Mouse (Mus musculus) liver, embryonic 14.5 days (tissue): ENCODE data around the gene Gm13285. TPM values are rescaled to one million over a fixed set of nuclear protein-coding genes. Genes with fewer than 3 reads are reported as not detected.
"Not testable (repeated sequence)": the region's sequence is repeated elsewhere in the genome, so short reads cannot be mapped to it uniquely, and the experiment has no call there.

Source experiments
- ATAC-seq: fragments of 200-750 bp; cut with Nextera tagmentation; 2 replicates; pipeline ENCODE4 v1.8.0; 2017; ENCODE audit warnings: moderate number of reproducible peaks, mild to moderate bottlenecking, moderate library complexity; ENCODE audit not compliant: insufficient read depth
- DNase-seq, 3 experiments: peaks; one replicate each; pipeline ENCODE4 v3.0.0-alpha.2; 2012 to 2013; ENCODE audit warnings: low read depth in 3 of 3, low spot score in 3 of 3
- H3K27ac ChIP-seq: fragments of 300-500 bp; sonication (generic); 2 replicates; pipeline ENCODE4 v1.5.1; 2014; ENCODE audit warnings: moderate library complexity, mild to moderate bottlenecking, control low read depth, inconsistent platforms
- H3K27me3 ChIP-seq: fragments of 300-500 bp; sonication (generic); 2 replicates; pipeline ENCODE4 v1.6.1; 2014; ENCODE audit warnings: mild to moderate bottlenecking, low read length, moderate library complexity; ENCODE audit not compliant: control insufficient read depth, insufficient read depth
- H3K36me3 ChIP-seq: fragments of 300-500 bp; sonication (generic); replicated peaks from 2 replicates; pipeline ENCODE4 v1.6.1; 2014; ENCODE audit warnings: low read depth; ENCODE audit not compliant: control insufficient read depth, insufficient read depth
- H3K4me1 ChIP-seq, 2 experiments: fragments of 200-500 bp in 1 of 2; fragments of 300-500 bp in 1 of 2; sonication (generic) in 1 of 2; replicated peaks; 2 replicates each; pipeline ENCODE4 v1.6.1; 2012 to 2014; ENCODE audit warnings: antibody characterized with exemption in 1 of 2, inconsistent platforms in 1 of 2, low read length in 1 of 2; ENCODE audit not compliant: control insufficient read depth in 2 of 2, insufficient read depth in 2 of 2
- H3K4me2 ChIP-seq: fragments of 300-500 bp; sonication (generic); 2 replicates; pipeline ENCODE4 v1.6.1; 2014; ENCODE audit warnings: low read depth, mild to moderate bottlenecking, control low read depth, moderate library complexity
- H3K4me3 ChIP-seq, 2 experiments: fragments of 200-500 bp in 1 of 2; fragments of 300-500 bp in 1 of 2; sonication (generic) in 1 of 2; 2 replicates each; pipeline ENCODE4 v1.5.1; 2012 to 2014; ENCODE audit warnings: low read depth in 2 of 2, low read length in 2 of 2, mild to moderate bottlenecking in 2 of 2, control low read depth in 1 of 2, inconsistent platforms in 1 of 2, moderate library complexity in 1 of 2; ENCODE audit not compliant: insufficient read depth in 1 of 2
- H3K9ac ChIP-seq: fragments of 300-500 bp; sonication (generic); replicated peaks from 2 replicates; pipeline ENCODE4 v1.6.1; 2014; ENCODE audit warnings: mild to moderate bottlenecking, control low read depth, moderate library complexity
- H3K9me3 ChIP-seq: fragments of 300-500 bp; sonication (generic); 2 replicates; pipeline ENCODE4 v1.6.1; 2016; ENCODE audit warnings: low read length, mixed read lengths; ENCODE audit not compliant: control insufficient read depth
- CTCF ChIP-seq: IDR thresholded peaks from 2 replicates; pipeline ENCODE4 v1.5.1; 2016; ENCODE audit warnings: antibody characterized with exemption, low read depth, control low read depth
- WGBS: fragments of 180-500 bp; shearing (Covaris S2); extraction: QIAGEN DNeasy Blood & Tissue Kit; methylation state at CpG from one replicate; pipeline ENCODE4 v1.1.7; 2014; ENCODE audit not compliant: insufficient replicate concordance; 5-methylcytosine and 5-hydroxymethylcytosine counted together
- polyA plus RNA-seq, 2 experiments: library from polyadenylated mRNA; depleted of rRNA in 1 of 2; stranded (reverse) in 1 of 2; unstranded in 1 of 2; fragments of >200 nt; fragmentation: Nextera tagmentation in 1 of 2; extraction: Ambion mirVana in 1 of 2; gene quantifications; 2 replicates each; pipeline versions ENCODE4 v1.2.1 to v1.2.3; 2012 to 2014

The Gm13285 gene
- polyA plus RNA-seq, 2 experiments, result not detected

DNA sequence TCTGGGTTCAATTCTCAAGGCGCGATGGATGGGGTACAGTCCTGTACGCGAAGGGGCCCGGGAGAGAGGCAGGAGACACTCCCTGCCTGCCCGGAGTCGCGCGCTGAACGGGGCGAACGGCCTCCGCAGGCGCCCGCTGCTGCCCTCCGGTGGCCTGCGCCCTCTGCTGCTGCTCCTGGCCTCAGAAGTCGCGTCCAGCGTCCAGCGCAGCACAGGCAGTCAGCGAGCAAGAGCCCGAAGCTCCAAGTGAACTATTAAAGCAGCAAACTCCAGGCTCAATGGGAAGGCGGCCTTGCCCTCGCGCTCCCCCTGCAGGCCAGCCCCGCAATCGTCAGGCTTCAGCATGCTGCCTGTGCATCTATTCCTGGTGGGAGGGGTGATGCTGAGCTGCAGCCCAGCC, 39.0 kb upstream of the Gm13285 start:
- TF ChIP-seq CTCF, result peak; percentile 75
- not testable (repeated sequence) for H3K27me3 ChIP-seq, H3K27ac ChIP-seq, H3K9ac ChIP-seq, H3K9me3 ChIP-seq, H3K36me3 ChIP-seq, ATAC-seq, H3K4me1 ChIP-seq
- DNase-seq, result peak in 1 of 3 experiments; percentile 67
- WGBS, result under 1% methylated on average over 24 of the region's 28 CpGs
- Histone ChIP-seq H3K4me3 (peak overlapping the region; percentile 6 to 43; a peak in 3 of 4 replicates), H3K4me2 (peak overlapping the region; percentile 42)

DNA sequence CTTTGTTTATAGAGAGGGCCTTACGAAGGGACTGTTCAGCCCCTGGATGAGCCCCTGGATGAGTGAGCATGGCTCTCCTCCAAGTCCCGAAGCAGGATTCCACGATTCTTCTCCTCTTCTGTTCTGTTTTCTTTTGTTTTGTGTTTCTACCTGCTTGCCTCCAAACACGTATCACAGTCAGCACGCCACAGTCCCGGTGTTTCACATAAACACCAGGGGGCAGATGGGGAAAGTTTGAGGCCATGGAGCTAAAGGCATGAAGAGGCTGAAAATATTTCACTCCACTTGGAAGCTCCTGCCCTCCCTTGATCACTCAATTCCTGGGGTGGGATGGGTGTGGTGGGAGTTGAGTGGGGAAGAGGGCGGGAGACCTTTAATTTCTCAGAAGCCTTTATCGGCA, 37.7 kb upstream of the Gm13285 start:
- H3K9ac ChIP-seq, ATAC-seq, DNase-seq, H3K4me1 ChIP-seq, H3K36me3 ChIP-seq, H3K4me2 ChIP-seq, H3K4me3 ChIP-seq, H3K27me3 ChIP-seq, H3K9me3 ChIP-seq, H3K27ac ChIP-seq: not testable (repeated sequence)
- WGBS, result 58% methylated on average over 6 of the region's 8 CpGs

GRCm38 (mm10) chr4:88762341-88762740, 37.1 kb upstream of the Gm13285 start:
- H3K27ac ChIP-seq, H3K36me3 ChIP-seq, DNase-seq, H3K9me3 ChIP-seq, H3K9ac ChIP-seq, H3K4me3 ChIP-seq, H3K4me2 ChIP-seq, ATAC-seq, H3K27me3 ChIP-seq, H3K4me1 ChIP-seq: not testable (repeated sequence)
- WGBS, result 41% methylated on average over 9 of the region's 9 CpGs

GRCm38 (mm10) chr4:88763384-88764018, 36.0 kb upstream of the Gm13285 start:
- WGBS, result 5% methylated on average over 23 of the region's 42 CpGs
- peak in 1 of 3 experiments; percentile 52 for DNase-seq
- H3K36me3 ChIP-seq, H3K27me3 ChIP-seq, H3K27ac ChIP-seq, H3K4me1 ChIP-seq, ATAC-seq, H3K9ac ChIP-seq, H3K9me3 ChIP-seq: not testable (repeated sequence)
- Histone ChIP-seq H3K4me2 (peak overlapping the region; percentile 63), H3K4me3 (peak overlapping the region; percentile 39 to 48)
- peak; percentile 73 for TF ChIP-seq CTCF

- ATAC-seq, H3K4me1 ChIP-seq, H3K9ac ChIP-seq, H3K4me2 ChIP-seq, H3K27me3 ChIP-seq, H3K27ac ChIP-seq, H3K4me3 ChIP-seq, DNase-seq, H3K9me3 ChIP-seq, H3K36me3 ChIP-seq: not testable (repeated sequence)
- no CpG with 5 or more reads among the region's 32 CpGs for WGBS
Observed at GRCm38 (mm10) chr4:88773534-88773933, 25.9 kb upstream of the Gm13285 start, which contains the start of gene Gm13290. Gm13290 (plus strand) TSS chr4:88773834.

DNA sequence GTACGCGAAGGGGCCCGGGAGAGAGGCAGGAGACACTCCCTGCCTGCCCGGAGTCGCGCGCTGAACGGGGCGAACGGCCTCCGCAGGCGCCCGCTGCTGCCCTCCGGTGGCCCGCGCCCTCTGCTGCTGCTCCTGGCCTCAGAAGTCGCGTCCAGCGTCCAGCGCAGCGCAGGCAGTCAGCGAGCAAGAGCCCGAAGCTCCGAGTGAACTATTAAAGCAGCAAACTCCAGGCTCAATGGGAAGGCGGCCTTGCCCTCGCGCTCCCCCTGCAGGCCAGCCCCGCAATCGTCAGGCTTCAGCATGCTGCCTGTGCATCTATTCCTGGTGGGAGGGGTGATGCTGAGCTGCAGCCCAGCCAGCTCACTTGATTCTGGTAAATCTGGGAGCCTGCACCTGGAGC, 22.8 kb upstream of the Gm13285 start, which contains the start of gene Gm13289:
Gene Gm13289, plus strand, starts transcription at position 301 of the 400 bp plus-strand sequence.
- not testable (repeated sequence) for H3K4me1 ChIP-seq, H3K27me3 ChIP-seq, H3K9ac ChIP-seq, H3K4me2 ChIP-seq, H3K36me3 ChIP-seq, H3K4me3 ChIP-seq, H3K27ac ChIP-seq, DNase-seq, H3K9me3 ChIP-seq, ATAC-seq
- no CpG with 5 or more reads among the region's 29 CpGs for WGBS

DNA sequence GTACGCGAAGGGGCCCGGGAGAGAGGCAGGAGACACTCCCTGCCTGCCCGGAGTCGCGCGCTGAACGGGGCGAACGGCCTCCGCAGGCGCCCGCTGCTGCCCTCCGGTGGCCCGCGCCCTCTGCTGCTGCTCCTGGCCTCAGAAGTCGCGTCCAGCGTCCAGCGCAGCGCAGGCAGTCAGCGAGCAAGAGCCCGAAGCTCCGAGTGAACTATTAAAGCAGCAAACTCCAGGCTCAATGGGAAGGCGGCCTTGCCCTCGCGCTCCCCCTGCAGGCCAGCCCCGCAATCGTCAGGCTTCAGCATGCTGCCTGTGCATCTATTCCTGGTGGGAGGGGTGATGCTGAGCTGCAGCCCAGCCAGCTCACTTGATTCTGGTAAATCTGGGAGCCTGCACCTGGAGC, 19.9 kb upstream of the Gm13285 start, which contains the start of gene Gm13272:
Gene Gm13272, plus strand, starts transcription at position 301 of the 400 bp plus-strand sequence.
- H3K27me3 ChIP-seq, H3K4me2 ChIP-seq, ATAC-seq, H3K9me3 ChIP-seq, H3K4me3 ChIP-seq, DNase-seq, H3K36me3 ChIP-seq, H3K4me1 ChIP-seq, H3K9ac ChIP-seq, H3K27ac ChIP-seq: not testable (repeated sequence)
- no CpG with 5 or more reads among the region's 29 CpGs for WGBS

- WGBS, result 33% methylated on average over 15 of the region's 18 CpGs
- not testable (repeated sequence) for DNase-seq, H3K27ac ChIP-seq, H3K4me3 ChIP-seq, H3K36me3 ChIP-seq, ATAC-seq, H3K9ac ChIP-seq, H3K27me3 ChIP-seq, H3K4me1 ChIP-seq, H3K9me3 ChIP-seq, H3K4me2 ChIP-seq
Observed at GRCm38 (mm10) chr4:88780320-88780719, 19.1 kb upstream of the Gm13285 start.
